Mouse (Mus musculus): ENCODE results near the gene Pax4. TPM values are rescaled to one million over a fixed set of nuclear protein-coding genes. Genes with fewer than 3 reads are reported as not detected.

The Pax4 gene
- total RNA-seq, 1 experiment from 2014 or later, result not detected

DNA sequence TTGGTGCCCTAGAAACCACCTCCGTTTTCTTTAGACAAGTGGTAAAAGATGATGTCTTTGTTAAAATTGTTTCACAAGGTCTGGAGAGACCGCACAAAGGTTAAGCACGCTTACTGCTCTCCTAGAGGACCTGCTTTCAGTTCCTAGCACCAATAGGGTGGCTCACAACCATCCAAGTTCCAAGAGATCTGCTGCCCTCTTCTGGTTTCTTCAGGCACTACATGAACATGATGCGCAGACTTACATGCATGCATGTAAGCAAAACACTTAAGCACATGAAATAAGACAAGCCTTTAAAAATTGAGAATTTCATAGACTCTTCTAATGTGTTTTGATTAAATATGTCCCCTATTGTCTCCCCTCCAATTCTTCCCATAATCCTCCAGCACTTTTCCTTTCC lies 49.4 kb downstream of the Pax4 start:
- no peak for ATAC-seq (replicated peaks; ENCODE audit: low read depth, poor library complexity, severe bottlenecking)

DNA sequence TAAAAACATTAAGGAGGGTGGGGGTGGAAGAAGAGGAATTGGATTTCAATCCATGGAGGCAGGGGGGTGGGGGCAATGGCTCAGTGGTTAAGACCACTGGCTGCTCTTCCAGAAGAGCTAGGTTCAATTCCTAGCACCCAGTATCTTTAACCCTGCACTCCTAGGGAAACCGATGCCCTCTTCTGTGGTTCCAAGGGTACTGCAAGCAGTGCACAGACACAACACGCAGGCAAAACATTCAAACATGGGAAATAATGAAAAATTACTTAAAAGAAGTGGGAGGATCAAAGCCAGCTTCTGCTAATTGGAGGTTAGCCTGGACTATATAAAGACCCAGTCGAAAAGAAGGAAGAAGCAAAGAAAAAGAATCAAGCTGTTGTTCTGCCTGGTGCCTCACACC lies 50.4 kb downstream of the Pax4 start:
- no peak for ATAC-seq (replicated peaks; ENCODE audit: low read depth, poor library complexity, severe bottlenecking)

DNA sequence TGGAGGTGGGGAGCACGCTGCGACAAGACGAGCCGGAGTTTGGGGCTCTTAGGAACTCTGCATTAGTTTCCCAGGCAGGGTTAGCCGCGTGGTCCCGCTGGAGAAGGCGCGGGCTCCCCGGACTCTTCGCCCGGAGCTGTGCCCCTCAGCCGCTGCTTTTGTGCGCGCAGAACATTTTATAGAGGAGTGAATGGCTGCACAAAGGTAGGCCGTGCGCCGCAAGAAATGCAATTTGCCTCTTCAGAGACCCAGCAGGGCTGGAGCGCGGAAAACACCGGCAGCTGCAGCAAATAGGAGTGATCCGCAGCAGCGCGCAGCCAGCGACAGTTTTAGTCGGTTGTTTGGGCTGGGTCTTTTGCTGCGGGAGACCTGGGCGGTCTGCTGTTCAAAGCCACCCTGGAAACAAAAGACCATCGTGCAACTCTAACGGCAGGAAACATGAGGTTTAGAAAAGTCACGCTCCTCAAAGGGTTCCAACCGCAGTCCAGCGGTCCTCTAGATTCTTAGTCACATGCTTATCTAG lies 51.4 kb downstream of the Pax4 start, which contains the start of gene Zfp800:
Zfp800 (minus strand) TSS at position 325 of the 523 bp plus-strand sequence.
- peak; percentile 55 for ATAC-seq (replicated peaks; ENCODE audit: low read depth, poor library complexity, severe bottlenecking)

DNA sequence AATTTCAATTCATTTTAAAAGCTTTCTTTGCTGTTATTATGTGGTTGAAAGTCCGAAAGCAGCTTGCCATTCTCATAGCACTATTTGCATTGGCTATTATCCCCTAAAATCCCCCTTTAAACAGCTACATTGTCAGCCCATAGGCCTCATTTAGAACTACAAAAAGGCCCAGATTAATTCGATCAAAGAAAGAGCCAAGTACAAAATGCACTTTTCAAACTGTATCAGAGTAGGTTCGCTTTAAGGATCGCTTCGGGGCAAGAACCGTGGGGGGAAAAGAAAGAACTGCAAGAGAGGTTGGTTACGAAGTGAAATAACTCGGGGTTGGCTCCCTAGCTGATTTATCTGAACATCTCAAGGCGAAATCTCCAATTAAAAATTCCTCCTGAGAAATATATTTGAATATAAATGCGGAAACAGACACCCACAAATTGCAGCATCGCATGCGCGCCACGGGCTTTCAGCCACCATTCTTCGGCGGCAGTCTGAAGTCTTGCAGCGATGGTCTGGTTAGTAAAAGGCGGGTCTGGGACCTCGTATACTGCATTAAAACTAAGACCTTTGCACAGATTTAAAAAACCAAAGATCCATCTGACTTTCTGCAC lies 52.2 kb downstream of the Pax4 start:
- peak; percentile 65 for ATAC-seq (replicated peaks; ENCODE audit: low read depth, poor library complexity, severe bottlenecking)

DNA sequence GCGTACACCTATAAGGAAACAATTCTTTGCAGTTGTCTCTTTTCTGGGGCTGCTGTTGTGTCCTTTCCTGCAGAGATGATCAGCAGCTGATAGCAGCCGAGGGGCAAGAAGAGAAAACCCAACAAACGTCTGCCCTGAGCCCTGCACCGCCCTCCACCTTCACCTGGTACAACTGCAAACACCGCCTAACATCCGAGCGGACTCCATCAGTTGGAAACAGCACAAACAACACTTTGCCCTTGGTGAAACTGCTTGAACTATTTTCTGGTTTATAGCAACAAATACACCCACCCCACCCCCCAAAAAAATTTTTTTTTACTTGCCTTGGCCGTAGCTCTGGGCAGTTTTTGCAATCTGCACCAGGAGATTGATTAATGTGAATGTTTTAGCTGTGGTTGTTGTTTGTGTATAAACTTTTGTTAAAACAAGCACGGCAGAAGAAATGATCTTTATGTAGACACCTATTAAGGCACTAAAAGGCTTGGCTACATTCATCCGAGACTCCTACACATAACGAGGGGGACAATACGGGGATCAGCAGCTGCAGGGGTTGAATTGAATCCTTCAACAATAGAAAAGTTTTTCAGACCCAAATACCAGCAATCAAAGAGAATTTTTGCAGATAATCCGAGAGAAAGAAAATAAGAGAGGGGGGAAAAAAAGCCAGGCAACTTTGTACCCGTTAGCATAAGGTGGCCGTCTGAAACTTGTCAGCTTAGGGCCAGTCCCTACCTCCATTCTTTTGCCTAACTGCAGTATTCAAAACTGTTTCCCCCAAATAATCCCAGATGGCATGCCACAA lies 52.9 kb downstream of the Pax4 start:
- no peak for ATAC-seq (replicated peaks; ENCODE audit: low read depth, poor library complexity, severe bottlenecking)

Other genes starting within 250 kb of the Pax4 start
- gene Zfp800, start 51.3 kb downstream of the Pax4 start, total RNA-seq (2017), result 69.4 and 73.9 TPM in 2 replicates
- 31.9 and 39.4 TPM in 2 replicates for gene Arf5, start 25.8 kb downstream of the Pax4 start, total RNA-seq (2017)
- gene Fscn3, start 21.6 kb downstream of the Pax4 start, total RNA-seq (2017), result not detected in 2 replicates
- 12.3 and 18.8 TPM in 2 replicates for gene Gcc1, start 21.0 kb downstream of the Pax4 start, total RNA-seq (2017)
- gene Snd1, start 25.8 kb upstream of the Pax4 start, total RNA-seq (2017), result 149 and 176 TPM in 2 replicates

All from common myeloid progenitor, adult 5-6 weeks (primary cell).